Mouse (Mus musculus) stomach, postnatal 0 days (tissue): ENCODE results near the gene R3hdm4. TPM values are rescaled to one million over a fixed set of nuclear protein-coding genes. Genes with fewer than 3 reads are reported as not detected.

Experiments
- ATAC-seq: fragments of 200-750 bp; cut with Nextera tagmentation; 2 replicates; pipeline ENCODE4 v1.8.0; 2017; ENCODE audit not compliant: low FRiP score, low TSS enrichment
- DNase-seq: peaks from one replicate; pipeline ENCODE4 v3.0.0-alpha.2; 2016; ENCODE audit warnings: low spot score
- H3K27ac ChIP-seq: fragments of 300-500 bp; sonication (generic); replicated peaks from 2 replicates; pipeline ENCODE4 v1.5.1; 2014; ENCODE audit warnings: mild to moderate bottlenecking, control low read depth
- H3K27me3 ChIP-seq: fragments of 300-500 bp; sonication (generic); 2 replicates; pipeline ENCODE4 v1.6.1; 2014; ENCODE audit warnings: low read length; ENCODE audit not compliant: control insufficient read depth, insufficient read depth
- H3K36me3 ChIP-seq: fragments of 300-500 bp; sonication (generic); 2 replicates; pipeline ENCODE4 v1.6.1; 2014; ENCODE audit warnings: low read length, mixed read lengths; ENCODE audit not compliant: control insufficient read depth, insufficient read depth
- H3K4me1 ChIP-seq: fragments of 300-500 bp; sonication (generic); replicated peaks from 2 replicates; pipeline ENCODE4 v1.6.1; 2014; ENCODE audit warnings: antibody characterized with exemption; ENCODE audit not compliant: control insufficient read depth, insufficient read depth
- H3K4me2 ChIP-seq: fragments of 300-500 bp; sonication (generic); replicated peaks from 2 replicates; pipeline ENCODE4 v1.6.1; 2014; ENCODE audit warnings: low read depth, mild to moderate bottlenecking, control low read depth, moderate library complexity
- H3K4me3 ChIP-seq: fragments of 300-500 bp; sonication (generic); 2 replicates; pipeline ENCODE4 v1.5.1; 2014; ENCODE audit warnings: low read depth, low read length, control low read depth
- H3K9ac ChIP-seq: fragments of 300-500 bp; sonication (generic); 2 replicates; pipeline ENCODE4 v1.6.1; 2014; ENCODE audit warnings: mild to moderate bottlenecking, low read length, control low read depth, mixed read lengths
- H3K9me3 ChIP-seq: fragments of 300-500 bp; sonication (generic); 2 replicates; pipeline ENCODE4 v1.6.1; 2016; ENCODE audit warnings: low read length; ENCODE audit not compliant: control insufficient read depth
- CTCF ChIP-seq: IDR thresholded peaks from 2 replicates; pipeline ENCODE4 v1.5.1; 2016; ENCODE audit warnings: antibody characterized with exemption, low read depth, mild to moderate bottlenecking, moderate library complexity
- EP300 ChIP-seq: optimal IDR thresholded peaks from 2 replicates; pipeline ENCODE3; 2016; ENCODE audit warnings: antibody characterized with exemption
- WGBS: fragments of 180-500 bp; shearing (Covaris S2); extraction: QIAGEN DNeasy Blood & Tissue Kit; methylation state at CpG from one replicate; pipeline ENCODE4 v1.1.7; 2014; 5-methylcytosine and 5-hydroxymethylcytosine counted together
- polyA plus RNA-seq: library from polyadenylated mRNA; unstranded; fragments of >200 nt; fragmentation: Nextera tagmentation; extraction: Ambion mirVana; gene quantifications from 2 replicates; pipeline ENCODE4 v1.2.1, GENCODE M21; 2015

Gene R3hdm4
- polyA plus RNA-seq, 1 experiment from 2014 or later = 160 TPM

DNA sequence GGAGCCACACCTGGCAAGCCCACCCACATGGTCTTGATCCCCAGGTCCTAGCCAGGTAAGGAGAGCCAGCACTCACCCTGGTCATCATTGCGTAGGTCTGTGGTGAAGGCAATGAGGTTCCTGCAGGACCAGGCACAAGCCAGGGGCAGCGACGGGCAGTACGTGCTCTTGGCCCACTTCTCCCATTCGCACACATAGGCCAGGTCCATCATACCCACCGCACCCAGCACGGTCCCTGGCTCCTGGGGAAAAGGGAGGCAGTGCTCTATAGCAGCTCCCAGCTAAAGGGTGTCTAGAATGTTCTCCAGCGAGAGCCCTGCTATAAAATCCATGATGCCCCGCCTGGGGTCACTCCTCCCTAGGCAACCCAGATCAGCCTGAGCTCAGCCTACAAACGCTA is 13.6 kb downstream of the R3hdm4 start:
- Histone ChIP-seq H3K36me3 (peaks cover 29% of the 10 kb centered on the region), H3K9me3 (no peaks in the 10 kb centered on the region), H3K27me3 (no peaks in the 10 kb centered on the region), H3K4me3 (no peak overlapping the region), H3K27ac (no peak overlapping the region), H3K4me2 (no peak overlapping the region), H3K4me1 (no peaks in the 10 kb centered on the region), H3K9ac (no peak overlapping the region)
- WGBS = 89% methylated on average over 10 of the region's 10 CpGs
- TF ChIP-seq EP300 (no peak), CTCF (no peak)
- ATAC-seq (no peak), DNase-seq (no peak)

DNA sequence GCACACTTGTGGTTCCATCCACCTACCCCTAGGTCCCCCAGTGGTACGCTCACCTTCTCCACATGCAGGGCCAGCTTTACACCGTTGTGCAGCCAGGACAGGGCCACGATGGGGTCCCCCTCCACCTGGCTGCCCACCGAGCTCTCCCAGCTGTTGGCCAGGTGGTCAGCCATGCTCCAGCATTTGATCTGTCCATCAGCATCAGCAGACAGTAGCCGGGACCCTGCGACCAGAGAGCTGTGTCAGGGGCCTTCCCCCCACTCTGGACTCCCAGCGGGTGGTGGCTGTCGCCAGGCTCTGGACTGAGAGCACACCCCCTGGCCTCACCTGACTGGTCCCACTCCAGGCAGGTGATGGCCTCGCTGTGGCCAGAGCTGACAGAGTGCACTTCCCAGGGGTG is 14.3 kb downstream of the R3hdm4 start:
- no peak overlapping the region for H3K4me3 ChIP-seq
- H3K4me1 ChIP-seq = no peaks in the 10 kb centered on the region
- peaks cover 26% of the 10 kb centered on the region for H3K36me3 ChIP-seq
- no peak overlapping the region for H3K4me2 ChIP-seq
- DNase-seq (no peak), ATAC-seq (no peak)
- TF ChIP-seq CTCF = no peak
- TF ChIP-seq EP300 = no peak
- no peak overlapping the region for H3K27ac ChIP-seq
- no peaks in the 10 kb centered on the region for H3K27me3 ChIP-seq
- H3K9ac ChIP-seq = no peak overlapping the region
- no peaks in the 10 kb centered on the region for H3K9me3 ChIP-seq
- WGBS = 95% methylated on average over 9 of the region's 9 CpGs

DNA sequence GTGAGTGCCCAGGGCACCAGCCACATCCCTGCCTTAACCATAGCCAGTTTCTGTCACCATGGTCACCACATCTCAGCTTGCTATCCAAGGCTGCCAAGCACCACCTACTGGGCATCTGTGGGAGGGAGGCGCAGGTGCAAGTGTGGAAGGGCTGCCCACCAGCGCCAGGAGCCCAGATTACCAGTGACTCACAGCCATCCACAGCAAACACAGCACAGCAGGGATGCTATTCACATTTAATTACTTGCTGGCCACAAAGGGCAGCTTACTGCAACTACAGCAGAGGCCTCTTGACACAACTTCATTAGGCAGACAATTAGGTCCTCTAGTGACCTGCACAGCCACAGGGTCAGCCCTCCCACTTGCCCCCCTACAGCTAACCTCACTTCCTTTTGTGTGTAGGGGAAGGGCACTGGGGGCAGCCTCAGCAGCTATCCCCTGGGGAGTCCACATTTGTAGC is 20.0 kb downstream of the R3hdm4 start:
- DNase-seq (peak; percentile 61), ATAC-seq (peak; percentile 43; the same call in 1 of the 2 replicates)
- H3K4me1 ChIP-seq = no peaks in the 10 kb centered on the region
- H3K4me3 ChIP-seq = no peak overlapping the region
- no peak overlapping the region for H3K27ac ChIP-seq
- no peaks in the 10 kb centered on the region for H3K27me3 ChIP-seq
- H3K9me3 ChIP-seq = no peaks in the 10 kb centered on the region
- H3K36me3 ChIP-seq = peaks cover 24% of the 10 kb centered on the region
- 59% methylated on average over 2 of the region's 2 CpGs for WGBS
- H3K4me2 ChIP-seq = no peak overlapping the region
- TF ChIP-seq EP300 = no peak
- TF ChIP-seq CTCF = peak; percentile 59
- no peak overlapping the region for H3K9ac ChIP-seq

DNA sequence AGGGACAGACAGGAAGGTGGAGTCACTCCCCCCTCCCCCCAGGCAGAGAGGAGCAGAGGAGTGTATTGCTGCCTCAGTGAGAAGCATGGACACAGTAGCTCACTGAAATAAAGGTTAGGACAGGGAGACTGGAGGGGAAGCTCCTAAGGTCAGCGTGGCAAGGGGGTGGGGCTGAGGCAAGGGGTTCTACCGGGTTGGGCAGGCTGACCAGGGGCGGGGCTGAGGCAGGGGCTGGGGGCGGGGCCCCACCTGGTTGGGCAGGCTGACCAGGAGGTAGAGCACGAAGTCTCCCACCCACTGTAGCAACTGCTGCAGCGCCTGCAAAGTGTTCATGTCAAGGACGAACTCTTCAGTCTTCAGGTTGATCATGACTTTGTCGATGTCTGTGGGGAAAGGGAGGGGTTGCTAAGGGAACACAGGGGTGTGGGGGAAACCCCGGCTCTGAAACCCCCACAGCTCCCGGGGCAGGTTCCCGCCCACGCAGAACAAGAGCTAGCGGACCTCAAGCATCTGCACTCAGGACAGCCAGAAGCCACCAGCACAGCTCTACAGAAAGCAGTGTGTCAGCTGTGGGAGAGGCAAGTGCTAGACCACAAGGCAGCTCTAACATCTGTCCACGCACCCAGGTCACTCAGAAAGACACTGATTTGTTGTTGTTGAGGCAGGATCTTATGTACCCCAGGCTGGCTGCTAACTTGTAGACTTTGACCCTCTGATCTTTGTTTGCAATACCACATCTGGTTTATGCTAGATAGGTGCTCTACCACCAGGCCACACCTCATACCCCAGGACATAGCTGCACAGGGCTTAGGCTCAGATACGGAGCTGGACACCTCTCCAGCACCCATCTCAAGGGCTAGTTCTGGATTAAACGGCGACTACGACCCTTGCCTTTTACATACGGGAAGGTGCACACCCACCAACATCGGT is 23.4 kb downstream of the R3hdm4 start:
- ATAC-seq (no peak), DNase-seq (no peak)
- Histone ChIP-seq H3K27ac (no peak overlapping the region), H3K9ac (no peak overlapping the region), H3K4me2 (no peak overlapping the region), H3K27me3 (no peaks in the 10 kb centered on the region), H3K36me3 (peaks cover 21% of the 10 kb centered on the region), H3K4me1 (no peaks in the 10 kb centered on the region), H3K4me3 (no peak overlapping the region), H3K9me3 (no peaks in the 10 kb centered on the region)
- 51% methylated on average over 20 of the region's 20 CpGs for WGBS
- TF ChIP-seq EP300 = no peak
- TF ChIP-seq CTCF = no peak

DNA sequence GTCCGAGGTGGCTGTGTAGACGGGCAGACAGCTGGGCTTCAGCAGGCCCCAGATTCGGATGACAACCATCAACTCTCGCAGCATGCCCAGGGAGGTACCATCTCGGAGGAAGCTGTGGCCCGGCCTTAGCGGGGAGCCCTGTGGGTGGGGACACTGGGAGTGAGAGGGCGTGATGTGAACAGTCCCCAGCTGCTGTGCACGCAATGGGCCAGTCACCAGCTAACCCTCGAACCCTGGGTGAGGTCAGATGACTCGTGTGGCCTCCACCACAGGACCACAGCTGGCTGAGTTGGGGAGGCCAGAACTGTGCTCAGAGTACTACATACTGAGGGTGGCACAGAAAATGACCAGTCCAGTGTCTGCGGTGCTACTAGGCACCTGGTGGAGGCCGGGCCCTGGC is 24.2 kb downstream of the R3hdm4 start:
- DNase-seq = no peak
- no peak; the same call in 1 of the 2 replicates for ATAC-seq
- no peak overlapping the region for H3K27ac ChIP-seq
- H3K9me3 ChIP-seq = no peaks in the 10 kb centered on the region
- no peaks in the 10 kb centered on the region for H3K4me1 ChIP-seq
- peaks cover 21% of the 10 kb centered on the region for H3K36me3 ChIP-seq
- H3K4me2 ChIP-seq = no peak overlapping the region
- no peaks in the 10 kb centered on the region for H3K27me3 ChIP-seq
- TF ChIP-seq CTCF (no peak), EP300 (no peak)
- 86% methylated on average over 13 of the region's 13 CpGs for WGBS
- no peak overlapping the region for H3K9ac ChIP-seq
- no peak overlapping the region for H3K4me3 ChIP-seq

DNA sequence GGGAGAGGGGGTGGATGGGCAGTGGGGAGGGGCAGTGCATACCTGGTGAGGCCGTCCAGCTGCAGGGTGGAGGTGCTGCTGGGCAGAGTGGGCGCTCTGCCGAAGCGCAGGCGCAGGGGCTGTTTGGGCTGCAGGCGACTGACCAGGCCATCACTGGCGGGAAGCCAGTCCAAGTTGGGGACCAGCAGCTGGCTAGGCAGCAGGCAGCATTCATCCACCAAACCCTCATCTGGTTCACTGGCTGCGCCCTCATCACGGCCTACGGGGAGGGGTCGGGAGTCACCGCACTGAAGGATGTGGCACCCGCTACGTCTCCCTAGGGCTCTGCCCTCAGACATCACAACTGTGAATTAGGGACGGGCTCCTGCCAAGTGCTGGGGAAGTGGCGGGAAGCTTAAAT is 24.7 kb downstream of the R3hdm4 start:
- H3K4me2 ChIP-seq = no peak overlapping the region
- H3K27ac ChIP-seq = no peak overlapping the region
- H3K27me3 ChIP-seq = no peaks in the 10 kb centered on the region
- no peaks in the 10 kb centered on the region for H3K4me1 ChIP-seq
- 89% methylated on average over 16 of the region's 16 CpGs for WGBS
- DNase-seq = no peak
- no peak for TF ChIP-seq EP300
- no peak for TF ChIP-seq CTCF
- ATAC-seq = no peak
- H3K9me3 ChIP-seq = no peaks in the 10 kb centered on the region
- H3K36me3 ChIP-seq = peaks cover 21% of the 10 kb centered on the region
- H3K4me3 ChIP-seq = no peak overlapping the region
- no peak overlapping the region for H3K9ac ChIP-seq
